Mouse (Mus musculus) activated CD4-positive, CD25-positive, alpha-beta regulatory T cell, adult 4 months (primary cell): ENCODE measurements around the gene Ntrk3. TPM values are rescaled to one million over a fixed set of nuclear protein-coding genes. Genes with fewer than 3 reads are reported as not detected.
A peak's percentile ranks its signal among the peaks of the same experiment; 100 is the strongest.

Source experiments
- ATAC-seq: one replicate; pipeline ENCODE4 v1.8.0; 2017
- polyA plus RNA-seq, 2 experiments: library from polyadenylated mRNA; unstranded; fragments of 100-300 nt; shearing (Covaris generic); gene quantifications; one replicate each; pipeline ENCODE4 v1.2.1; 2017

The Ntrk3 gene
- 10 to 100 TPM in 1 of 2 experiments, 1 to 10 TPM in 1; 10.0 to 10.3 TPM for polyA plus RNA-seq

DNA sequence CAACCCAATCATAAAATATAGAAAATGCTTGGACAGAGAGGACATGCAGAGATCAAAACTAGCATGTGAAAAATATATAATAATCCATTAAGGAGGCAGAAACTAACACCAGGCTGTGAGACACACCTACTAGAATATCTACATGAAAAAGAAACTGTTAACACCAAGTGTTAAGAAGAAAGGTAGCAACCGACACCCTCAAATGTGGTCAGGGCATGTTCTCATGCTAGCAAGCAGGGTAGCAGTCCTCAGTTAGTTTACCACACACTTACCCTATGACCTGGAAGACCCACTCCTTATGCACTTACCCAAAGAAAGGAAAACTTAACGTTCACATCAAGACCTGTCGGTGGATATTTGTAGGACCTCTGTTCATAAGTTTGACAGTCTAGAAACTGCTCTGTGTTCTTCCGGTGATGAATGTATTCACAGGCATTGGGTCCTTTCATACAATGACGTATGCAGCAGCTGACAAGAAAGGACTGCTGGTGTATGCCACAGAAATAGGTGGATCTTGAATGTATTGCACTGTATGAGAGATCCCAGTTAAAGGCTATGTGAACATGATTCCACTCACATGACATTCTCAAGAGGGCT, at the start of gene Ntrk3:
TSS of gene Ntrk3 (minus strand) at position 399 of the 597 bp plus-strand sequence.
- peak; percentile 94 for ATAC-seq

DNA sequence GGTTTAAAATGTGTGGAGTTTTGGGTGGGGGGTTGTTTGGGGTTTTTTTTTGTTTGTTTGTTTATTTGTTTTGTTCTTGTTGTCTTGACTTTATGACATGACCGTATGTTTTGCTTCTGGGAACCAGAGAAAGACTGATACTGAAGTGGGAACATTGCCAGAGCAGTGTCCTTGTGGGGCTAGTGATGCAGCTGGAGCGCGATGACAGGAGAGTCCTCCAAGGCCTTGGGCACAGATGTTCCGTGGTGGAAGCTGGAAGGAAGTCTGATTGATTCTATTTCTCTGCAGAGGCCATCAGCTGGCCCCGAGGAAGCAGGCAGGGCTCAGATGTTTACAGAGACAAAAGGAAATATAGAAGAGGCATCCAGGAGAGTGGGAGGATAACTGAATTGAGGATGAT, 48.1 kb upstream of the Ntrk3 start:
- no peak for ATAC-seq

DNA sequence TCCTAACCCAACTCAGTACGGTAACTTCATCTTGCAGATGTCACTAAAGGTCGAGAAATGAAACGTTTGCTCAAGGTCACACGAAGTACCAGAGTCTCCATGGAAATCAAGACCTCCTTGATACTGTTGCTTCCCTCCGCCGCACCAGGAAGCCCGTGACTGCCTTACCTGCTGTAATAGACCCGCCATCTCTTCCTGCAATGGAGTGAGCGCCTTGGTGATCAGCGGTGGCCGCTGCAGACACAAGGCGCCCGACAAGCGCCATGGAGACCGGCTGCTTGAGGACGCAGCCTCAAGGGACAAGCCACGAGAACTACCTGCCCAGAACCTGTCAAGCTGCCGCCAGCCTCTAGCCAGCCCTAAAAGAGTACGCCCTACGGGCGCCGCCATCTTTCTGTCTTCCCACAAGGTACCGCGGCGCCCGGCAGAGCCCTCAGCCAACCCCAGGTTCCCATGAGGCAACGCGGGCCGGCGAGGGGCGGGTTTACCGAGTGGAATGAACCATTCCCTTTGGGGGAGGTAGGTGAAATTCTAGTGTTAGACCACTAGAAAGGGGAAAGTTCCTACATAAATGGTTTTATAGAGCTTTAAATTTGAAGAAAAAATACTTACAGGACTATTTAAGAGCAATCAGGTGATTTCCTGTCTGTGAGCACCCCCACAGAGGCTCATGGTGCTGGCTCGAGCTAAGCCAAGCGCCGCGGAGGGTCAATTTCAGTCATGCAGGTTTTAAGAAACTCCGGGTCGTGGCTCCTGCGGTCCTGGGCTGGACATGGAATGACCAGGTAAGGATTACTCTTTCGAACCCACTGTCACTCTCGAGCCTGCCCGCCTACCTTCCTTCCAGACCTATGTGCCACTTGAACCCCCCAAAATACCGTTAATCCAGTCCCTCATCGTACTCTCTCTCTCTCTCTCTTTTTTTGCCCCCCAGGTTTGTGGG, 45.1 kb upstream of the Ntrk3 start, which contains the start of the genes Mrps11 and Mrpl46:
TSS of gene Mrps11 (plus strand) at position 481 of the 943 bp plus-strand sequence.
TSS of gene Mrpl46 (minus strand) at position 893 of the 943 bp plus-strand sequence.
- peak; percentile 99 for ATAC-seq

DNA sequence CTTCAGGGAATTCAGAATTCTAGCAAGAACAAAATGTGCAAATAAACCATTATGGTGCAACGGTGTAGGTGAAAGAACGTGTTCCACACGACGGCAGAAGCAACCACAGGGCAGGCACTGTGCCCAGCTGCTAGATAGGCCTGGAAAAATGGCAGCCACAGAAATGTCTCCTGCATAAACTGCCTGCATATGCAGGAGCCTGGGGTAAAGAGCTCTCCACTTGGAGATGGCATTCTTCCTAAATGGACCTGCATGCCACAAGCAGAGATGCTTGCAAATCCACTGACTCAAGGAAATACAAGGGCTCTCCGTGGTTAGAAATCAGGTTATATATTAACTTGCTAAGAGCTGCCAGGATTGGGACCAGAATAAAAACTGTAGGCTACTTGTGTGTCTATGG, 40.9 kb upstream of the Ntrk3 start:
- ATAC-seq: no peak

DNA sequence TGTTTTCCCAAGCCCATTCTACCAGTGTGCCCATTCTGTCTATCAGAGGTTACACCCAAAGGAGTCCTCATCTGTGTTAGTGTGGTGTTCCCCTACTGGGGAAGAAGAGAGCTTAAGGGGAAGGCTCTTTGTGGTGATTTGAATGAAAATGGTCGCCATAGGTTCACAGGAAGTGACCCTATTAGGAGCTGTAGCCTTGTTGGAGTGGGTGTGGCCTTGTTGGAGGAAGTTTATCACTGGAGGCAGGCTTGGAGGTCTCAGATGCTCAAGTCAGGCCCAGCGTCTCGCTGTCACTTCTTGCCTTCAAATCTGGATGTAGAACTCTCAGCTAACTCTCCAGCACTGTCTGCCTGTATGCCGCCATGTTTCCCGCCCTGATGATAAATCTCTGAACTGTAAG, 33.1 kb upstream of the Ntrk3 start:
- ATAC-seq: no peak

DNA sequence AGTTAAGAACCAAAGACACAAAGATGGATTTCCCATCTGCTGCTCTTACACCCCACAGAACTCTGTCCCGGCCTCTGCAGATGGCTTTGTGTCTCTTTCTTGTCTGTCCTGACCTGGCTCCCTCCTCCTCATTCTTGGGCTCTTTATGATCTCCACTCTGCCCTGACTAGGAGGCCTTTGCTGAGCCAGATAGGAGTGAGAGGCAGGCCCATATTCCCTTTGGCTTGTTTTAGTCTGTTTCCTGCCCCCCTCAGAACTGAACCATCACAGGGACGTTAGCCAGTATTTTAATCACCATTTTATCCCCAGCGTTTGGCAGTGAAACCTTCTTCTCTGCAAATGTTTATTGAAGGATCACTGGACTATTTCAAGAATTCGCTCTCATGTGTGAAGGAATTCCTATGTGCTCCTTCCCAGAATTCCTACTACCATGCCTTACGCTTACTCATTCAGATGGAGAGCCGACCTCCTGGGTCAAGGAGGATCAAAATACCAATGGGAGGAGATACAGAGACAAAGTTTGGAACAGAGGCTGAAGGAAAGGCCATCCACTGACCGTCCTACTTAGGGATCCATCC, 31.4 kb upstream of the Ntrk3 start:
- no peak for ATAC-seq

DNA sequence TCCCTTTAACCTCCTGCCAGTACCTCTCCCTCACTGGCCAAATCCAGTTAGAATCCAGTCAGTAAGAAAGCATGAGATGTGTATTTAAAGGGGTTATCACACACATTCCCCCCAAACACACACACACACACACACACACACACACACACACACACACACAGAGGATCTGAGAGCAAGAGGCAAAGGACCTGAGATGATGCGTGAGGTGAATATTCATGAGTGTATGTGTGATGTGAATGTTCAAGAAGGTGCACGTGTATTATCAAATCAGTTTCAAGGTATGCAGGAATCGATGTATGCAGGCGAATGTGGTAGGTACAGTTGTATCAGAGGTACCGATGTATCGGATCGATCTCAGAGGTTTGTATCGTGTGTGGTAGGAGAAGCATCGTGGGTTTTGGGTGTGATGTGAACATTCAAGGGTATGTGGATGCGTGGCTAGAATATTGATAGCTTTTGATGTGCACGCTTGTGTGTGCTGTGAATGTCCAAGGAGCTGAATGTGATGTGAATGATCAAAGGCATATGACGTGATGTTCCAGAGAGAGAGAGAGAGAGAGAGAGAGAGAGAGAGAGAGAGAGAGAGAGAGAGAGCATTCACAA, 30.2 kb upstream of the Ntrk3 start:
- ATAC-seq: no peak

DNA sequence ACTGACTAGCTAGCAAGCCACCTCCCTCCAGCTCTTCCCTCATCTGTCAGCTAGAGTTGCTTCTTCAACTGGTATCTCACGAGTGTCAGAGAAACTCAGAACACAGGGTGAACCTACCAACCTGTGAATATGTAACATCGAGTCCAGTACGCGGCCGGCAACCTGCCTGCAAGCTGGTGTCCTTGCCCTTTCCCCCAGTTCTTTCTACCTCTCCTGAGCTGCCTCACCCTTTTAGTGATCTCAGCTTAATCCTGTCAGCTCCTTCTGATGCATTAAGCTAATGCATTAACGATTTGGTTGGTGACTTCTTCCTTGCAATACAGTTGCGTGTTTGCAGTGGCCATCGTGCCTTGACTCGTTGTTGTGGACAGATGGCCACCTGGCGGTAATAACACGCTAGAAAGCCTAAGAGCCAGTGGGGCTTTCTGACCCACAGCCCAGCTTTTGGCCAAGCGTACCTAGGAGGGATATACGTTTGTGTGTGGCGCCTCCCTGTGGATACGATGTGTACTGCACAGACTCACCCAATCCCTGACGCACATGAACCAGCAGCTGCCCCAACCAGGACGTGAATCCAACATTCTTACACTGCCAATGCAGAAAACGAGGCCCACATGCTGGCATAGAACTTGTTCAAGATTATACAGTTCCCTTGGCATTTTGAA, 28.3 kb upstream of the Ntrk3 start:
- peak; percentile 83 for ATAC-seq

DNA sequence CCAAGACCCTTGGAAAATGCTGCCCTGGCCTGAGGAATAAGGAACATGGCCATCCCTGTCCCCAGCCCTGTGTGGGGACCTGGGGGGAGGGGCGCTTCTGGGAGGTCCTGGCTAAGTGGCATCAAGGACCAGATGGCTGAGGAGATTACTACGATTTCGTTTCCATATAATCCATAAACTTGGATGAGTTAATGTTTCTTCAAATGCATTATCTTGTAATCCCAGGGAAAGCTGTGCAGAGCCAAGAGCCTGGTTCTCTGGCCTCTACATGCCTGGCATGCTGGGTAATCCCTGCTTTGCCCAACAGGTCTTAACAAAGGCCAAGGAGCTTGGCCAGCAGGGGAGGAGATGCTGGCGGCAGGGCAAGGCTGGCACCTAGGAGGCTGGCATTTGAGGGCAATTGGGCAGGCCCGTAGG, 27.4 kb upstream of the Ntrk3 start:
- ATAC-seq: no peak

DNA sequence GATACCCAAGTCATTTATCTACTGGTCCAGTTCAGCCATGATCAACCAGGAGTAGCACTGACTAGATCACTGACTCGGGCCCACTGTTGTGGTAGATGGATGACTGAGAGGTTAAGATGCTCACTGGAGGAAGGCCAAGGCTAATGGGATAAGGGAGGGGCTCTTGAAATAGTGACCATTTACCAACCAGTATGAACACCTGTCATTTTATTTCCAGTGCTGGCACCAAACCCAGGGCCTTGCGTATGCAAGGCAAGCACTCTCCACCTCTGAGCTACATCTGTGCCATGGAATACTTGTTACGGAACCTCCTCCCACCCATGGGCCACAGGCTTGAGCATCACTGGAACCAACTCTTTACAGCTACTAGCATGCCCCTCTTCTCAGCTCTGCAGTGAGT, 26.0 kb upstream of the Ntrk3 start:
- ATAC-seq: no peak

DNA sequence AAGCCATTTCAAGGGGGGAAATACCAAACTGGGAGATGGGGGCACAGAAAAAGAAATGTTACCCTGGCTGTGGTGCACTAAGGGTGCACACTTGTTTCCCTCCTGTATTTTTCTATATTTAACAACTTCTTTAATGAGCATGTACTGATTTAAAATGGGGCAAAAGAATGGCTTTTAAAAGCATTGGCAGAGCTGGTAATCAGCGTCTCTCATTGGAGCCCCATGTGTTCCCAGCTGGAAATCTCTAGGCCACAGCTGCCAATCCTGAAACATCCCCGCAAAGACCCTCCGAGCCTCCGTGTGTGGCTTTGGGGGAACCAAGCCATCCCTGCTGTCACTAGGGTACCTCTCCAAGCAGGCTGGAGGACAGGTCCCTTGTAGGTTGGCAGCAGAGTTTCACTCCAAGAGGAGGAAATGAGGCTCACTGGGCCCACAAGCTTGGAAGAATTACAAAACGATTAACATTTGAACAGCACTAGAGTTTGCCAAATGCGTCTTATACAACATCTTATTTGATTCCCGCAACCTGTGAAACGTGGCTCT, 16.7 kb upstream of the Ntrk3 start:
- no peak for ATAC-seq

DNA sequence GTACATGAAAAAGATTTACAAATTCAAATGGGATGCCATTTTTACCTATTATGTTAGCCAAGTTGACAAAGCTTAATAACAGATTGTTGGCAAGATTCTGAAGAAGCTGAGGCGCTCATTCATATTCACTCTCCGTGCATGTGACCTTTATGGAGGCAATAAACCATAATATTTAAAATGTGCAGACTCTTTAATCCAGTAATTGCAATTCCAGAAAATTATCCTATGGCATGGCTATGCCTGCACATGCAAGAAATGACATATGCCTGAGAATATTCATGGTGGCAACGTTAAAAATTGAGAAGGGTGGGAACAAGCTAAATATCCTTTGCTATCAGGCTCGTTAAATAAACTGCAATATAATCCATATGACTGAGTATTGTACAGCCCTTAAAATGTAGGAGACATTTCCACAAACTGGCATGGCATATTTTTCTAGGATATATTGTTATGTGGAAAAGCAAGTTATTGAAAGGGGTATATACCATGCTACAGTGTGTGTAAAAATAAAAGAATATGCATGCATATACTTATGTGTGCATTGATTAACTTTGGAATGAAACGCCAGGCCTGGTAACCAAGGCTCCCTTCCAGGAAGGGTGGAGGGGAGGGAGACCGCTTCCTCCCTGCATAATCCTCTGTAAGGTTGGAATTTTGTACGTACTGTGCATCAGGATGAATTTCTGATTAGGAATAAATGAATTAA, 16.1 kb upstream of the Ntrk3 start:
- ATAC-seq: no peak

DNA sequence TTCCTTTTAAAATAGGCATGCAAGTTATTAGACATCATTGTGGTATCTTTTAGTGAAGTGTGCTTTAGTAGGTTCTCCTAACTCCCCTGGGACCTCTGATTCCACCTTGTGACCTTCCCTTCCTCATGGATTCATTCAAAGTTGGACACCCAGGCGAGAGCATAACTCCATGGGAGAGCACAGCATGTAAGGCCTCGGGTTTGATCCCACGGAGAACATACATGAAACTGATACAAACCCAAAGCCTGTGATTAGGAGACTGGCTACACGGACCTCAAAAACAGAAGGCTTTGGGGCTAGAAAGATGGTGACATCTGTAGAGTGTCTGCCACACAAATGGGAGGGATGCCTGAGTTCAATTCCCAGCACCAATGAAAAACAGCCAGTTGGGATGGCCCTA, 15.1 kb upstream of the Ntrk3 start:
- ATAC-seq: no peak

DNA sequence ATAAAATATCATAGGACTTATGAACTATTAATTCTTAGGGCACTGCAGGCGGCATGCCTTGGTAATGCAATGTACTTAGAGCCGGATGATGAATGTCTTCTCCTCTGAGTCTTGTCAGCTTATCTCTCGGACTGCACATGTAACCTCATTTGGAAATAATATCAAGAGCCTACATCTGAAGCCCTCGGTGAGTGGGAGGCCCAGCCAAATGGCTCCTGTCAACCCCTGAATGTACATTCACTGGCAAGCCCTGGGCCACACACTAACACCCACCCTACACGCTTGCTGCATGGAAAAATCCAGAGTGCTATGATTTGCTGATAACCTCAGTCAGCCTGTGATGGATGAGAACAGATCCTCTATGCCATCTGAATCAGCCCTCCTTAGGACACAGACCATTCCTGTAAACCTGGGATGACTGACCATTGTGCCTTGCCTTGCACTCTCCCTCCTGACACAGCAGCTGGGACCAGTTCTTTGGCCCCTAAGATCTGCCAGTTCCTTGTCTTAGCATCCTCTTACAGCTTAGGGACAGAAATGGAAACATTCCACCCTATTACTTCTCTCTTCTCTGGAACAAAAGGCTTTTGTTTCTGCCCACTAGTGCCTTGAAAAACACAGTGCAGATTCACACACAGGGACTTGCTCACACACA, 6.0 kb upstream of the Ntrk3 start:
- ATAC-seq: no peak

DNA sequence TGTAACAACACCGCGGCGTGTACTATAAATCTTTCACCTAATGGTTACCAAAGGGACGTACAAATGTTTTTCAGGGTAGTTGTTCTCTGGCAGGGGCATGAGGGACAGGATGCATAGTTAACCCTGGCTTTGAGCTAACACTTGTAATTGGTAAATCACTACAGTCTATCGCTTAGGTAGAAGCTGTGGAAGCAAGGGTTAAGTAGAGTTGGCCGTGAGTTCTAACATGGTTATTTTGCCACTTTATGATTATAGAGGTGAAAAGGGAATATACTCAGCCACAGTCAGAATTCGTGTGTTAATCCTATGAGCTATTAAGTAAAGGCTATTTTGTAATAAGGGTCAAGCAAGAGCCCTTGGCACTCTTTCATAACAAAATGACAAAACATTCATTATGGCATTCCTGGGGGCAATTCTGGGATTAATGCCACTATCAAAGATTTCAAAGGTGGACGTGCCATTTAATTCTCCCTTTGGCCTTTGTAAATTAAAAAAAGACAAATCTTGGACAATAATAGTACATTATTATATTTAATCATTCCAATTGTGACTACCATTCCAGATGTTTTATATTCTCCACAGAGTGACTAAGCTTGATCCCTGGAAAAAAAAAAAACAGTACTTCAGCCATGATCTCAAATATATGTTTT, 1.7 kb upstream of the Ntrk3 start:
- ATAC-seq: no peak

DNA sequence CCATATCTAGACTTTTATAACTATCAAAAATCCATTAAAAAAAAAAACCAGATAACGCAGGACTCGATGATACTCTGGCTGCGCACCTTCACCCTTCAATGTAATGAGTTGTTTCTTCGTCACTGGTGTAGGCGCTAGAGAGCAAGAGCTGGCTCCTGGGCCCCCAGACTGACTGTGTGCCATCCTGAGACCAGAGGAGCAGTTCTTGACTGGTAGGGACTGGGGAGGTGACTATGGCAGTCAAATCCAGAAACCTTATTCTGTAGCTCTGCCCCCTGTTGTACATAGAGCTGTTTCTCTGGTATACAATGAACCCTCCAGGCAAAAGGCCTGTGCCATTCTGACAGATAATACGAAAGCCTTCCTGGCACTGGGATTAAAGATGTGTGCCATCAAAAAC, 616 bp downstream of the Ntrk3 start:
- ATAC-seq: no peak

DNA sequence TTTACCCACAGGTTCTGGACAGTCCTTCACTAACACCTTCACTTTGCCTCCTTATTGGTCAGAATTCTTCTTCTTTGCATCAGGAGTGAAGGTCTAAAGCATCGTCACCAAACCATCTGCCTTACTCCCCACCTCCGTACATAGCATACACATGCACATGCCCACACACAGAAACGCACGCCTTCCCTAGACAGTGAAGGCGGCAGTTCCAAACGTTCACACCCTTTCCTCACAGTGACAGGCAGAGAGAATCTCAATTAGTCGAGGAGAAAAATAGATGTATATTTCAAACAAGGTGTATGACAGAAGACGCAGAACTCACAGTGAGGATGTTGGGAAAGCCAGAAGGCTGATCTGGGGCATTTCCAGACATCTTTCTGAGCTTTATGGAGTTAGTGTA, 6.4 kb downstream of the Ntrk3 start:
- no peak for ATAC-seq

DNA sequence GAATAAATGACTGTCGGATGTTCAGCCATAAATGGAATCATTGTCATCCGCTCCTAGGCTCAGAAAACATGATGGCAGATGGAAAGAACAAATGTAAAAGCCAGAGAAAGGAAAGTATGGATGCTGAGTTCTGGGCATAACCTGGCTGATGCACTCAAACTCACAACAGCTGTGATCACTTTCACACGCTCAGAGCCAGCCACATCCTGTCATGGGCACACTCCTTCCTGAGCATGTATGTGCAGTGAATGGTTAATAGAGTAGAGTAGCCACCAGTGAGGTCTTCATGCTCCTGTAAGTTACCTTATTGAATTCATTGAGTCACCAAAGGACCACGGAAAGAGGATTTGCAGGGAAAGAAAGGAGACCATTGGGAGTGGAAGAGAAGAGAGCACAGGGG, 13.2 kb downstream of the Ntrk3 start:
- ATAC-seq: peak; percentile 62

DNA sequence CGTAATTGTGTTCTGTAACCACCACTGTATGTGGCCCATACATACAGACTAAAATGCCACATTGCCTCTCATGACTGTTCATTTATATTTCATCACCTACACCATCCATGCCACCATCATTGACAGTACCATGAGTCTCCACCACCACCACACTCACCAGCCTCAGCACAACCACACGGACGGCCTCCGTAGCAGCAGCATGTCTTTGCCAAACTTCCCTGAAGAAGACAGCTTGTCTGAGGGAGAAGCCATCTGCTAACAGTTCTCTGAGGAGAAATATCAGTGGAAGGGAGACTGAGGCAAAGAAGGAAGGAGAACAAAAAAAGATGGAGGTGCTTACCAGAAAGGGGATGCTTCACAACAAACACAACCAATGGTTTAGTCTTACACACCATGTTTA, 15.8 kb downstream of the Ntrk3 start:
- ATAC-seq: no peak
